Mouse (Mus musculus) liver, embryonic 14.5 days (tissue): ENCODE results near the gene Dnajc6. TPM values are rescaled to one million over a fixed set of nuclear protein-coding genes. Genes with fewer than 3 reads are reported as not detected.

ENCODE experiments used
- ATAC-seq: fragments of 200-750 bp; cut with Nextera tagmentation; 2 replicates; pipeline ENCODE4 v1.8.0; 2017; ENCODE audit warnings: moderate number of reproducible peaks, mild to moderate bottlenecking, moderate library complexity; ENCODE audit not compliant: insufficient read depth
- DNase-seq, 3 experiments: peaks; one replicate each; pipeline ENCODE4 v3.0.0-alpha.2; 2012 to 2013; ENCODE audit warnings: low read depth in 3 of 3, low spot score in 3 of 3
- H3K27ac ChIP-seq: fragments of 300-500 bp; sonication (generic); 2 replicates; pipeline ENCODE4 v1.5.1; 2014; ENCODE audit warnings: moderate library complexity, mild to moderate bottlenecking, control low read depth, inconsistent platforms
- H3K27me3 ChIP-seq: fragments of 300-500 bp; sonication (generic); 2 replicates; pipeline ENCODE4 v1.6.1; 2014; ENCODE audit warnings: mild to moderate bottlenecking, low read length, moderate library complexity; ENCODE audit not compliant: control insufficient read depth, insufficient read depth
- H3K36me3 ChIP-seq: fragments of 300-500 bp; sonication (generic); replicated peaks from 2 replicates; pipeline ENCODE4 v1.6.1; 2014; ENCODE audit warnings: low read depth; ENCODE audit not compliant: control insufficient read depth, insufficient read depth
- H3K4me1 ChIP-seq, 2 experiments: fragments of 200-500 bp in 1 of 2; fragments of 300-500 bp in 1 of 2; sonication (generic) in 1 of 2; replicated peaks; 2 replicates each; pipeline ENCODE4 v1.6.1; 2012 to 2014; ENCODE audit warnings: antibody characterized with exemption in 1 of 2, inconsistent platforms in 1 of 2, low read length in 1 of 2; ENCODE audit not compliant: control insufficient read depth in 2 of 2, insufficient read depth in 2 of 2
- H3K4me2 ChIP-seq: fragments of 300-500 bp; sonication (generic); 2 replicates; pipeline ENCODE4 v1.6.1; 2014; ENCODE audit warnings: low read depth, mild to moderate bottlenecking, control low read depth, moderate library complexity
- H3K4me3 ChIP-seq, 2 experiments: fragments of 200-500 bp in 1 of 2; fragments of 300-500 bp in 1 of 2; sonication (generic) in 1 of 2; 2 replicates each; pipeline ENCODE4 v1.5.1; 2012 to 2014; ENCODE audit warnings: low read depth in 2 of 2, low read length in 2 of 2, mild to moderate bottlenecking in 2 of 2, control low read depth in 1 of 2, inconsistent platforms in 1 of 2, moderate library complexity in 1 of 2; ENCODE audit not compliant: insufficient read depth in 1 of 2
- H3K9ac ChIP-seq: fragments of 300-500 bp; sonication (generic); replicated peaks from 2 replicates; pipeline ENCODE4 v1.6.1; 2014; ENCODE audit warnings: mild to moderate bottlenecking, control low read depth, moderate library complexity
- H3K9me3 ChIP-seq: fragments of 300-500 bp; sonication (generic); 2 replicates; pipeline ENCODE4 v1.6.1; 2016; ENCODE audit warnings: low read length, mixed read lengths; ENCODE audit not compliant: control insufficient read depth
- CTCF ChIP-seq: IDR thresholded peaks from 2 replicates; pipeline ENCODE4 v1.5.1; 2016; ENCODE audit warnings: antibody characterized with exemption, low read depth, control low read depth
- EP300 ChIP-seq: IDR thresholded peaks from 2 replicates; pipeline ENCODE4 v1.6.1; 2016; ENCODE audit warnings: antibody characterized with exemption, low read depth
- WGBS: fragments of 180-500 bp; shearing (Covaris S2); extraction: QIAGEN DNeasy Blood & Tissue Kit; methylation state at CpG from one replicate; pipeline ENCODE4 v1.1.7; 2014; ENCODE audit not compliant: insufficient replicate concordance; 5-methylcytosine and 5-hydroxymethylcytosine counted together
- polyA plus RNA-seq, 2 experiments: library from polyadenylated mRNA; depleted of rRNA in 1 of 2; stranded (reverse) in 1 of 2; unstranded in 1 of 2; fragments of >200 nt; fragmentation: Nextera tagmentation in 1 of 2; extraction: Ambion mirVana in 1 of 2; gene quantifications; 2 replicates each; pipeline versions ENCODE4 v1.2.1 to v1.2.3; 2012 to 2014

The Dnajc6 gene
- polyA plus RNA-seq, 2 experiments = 0.08 to 0.16 TPM

GRCm38 (mm10) chr4:101635596-101635995 lies 139.1 kb downstream of the Dnajc6 start:
- ATAC-seq (no peak), DNase-seq (no peak)
- TF ChIP-seq EP300 (no peak), CTCF (no peak)
- Histone ChIP-seq H3K9ac (no peak overlapping the region), H3K9me3 (no peaks in the 10 kb centered on the region), H3K4me3 (no peak overlapping the region), H3K36me3 (no peaks in the 10 kb centered on the region), H3K27me3 (no peaks in the 10 kb centered on the region), H3K27ac (no peak overlapping the region), H3K4me1 (no peaks in the 10 kb centered on the region), H3K4me2 (no peak overlapping the region)
- WGBS = 48% methylated on average over 2 of the region's 2 CpGs

- Histone ChIP-seq H3K4me3 (no peak overlapping the region), H3K36me3 (no peaks in the 10 kb centered on the region), H3K4me1 (no peaks in the 10 kb centered on the region), H3K9ac (no peak overlapping the region), H3K27ac (no peak overlapping the region), H3K27me3 (no peaks in the 10 kb centered on the region), H3K4me2 (no peak overlapping the region), H3K9me3 (no peaks in the 10 kb centered on the region)
- TF ChIP-seq EP300 (no peak), CTCF (no peak)
- DNase-seq (no peak), ATAC-seq (no peak)
- 66% methylated on average over 1 of the region's 1 CpGs for WGBS
Measured at GRCm38 (mm10) chr4:101637472-101637871, 141.0 kb downstream of the Dnajc6 start.

- Histone ChIP-seq H3K27me3 (no peaks in the 10 kb centered on the region), H3K9ac (no peak overlapping the region), H3K36me3 (no peaks in the 10 kb centered on the region), H3K4me3 (no peak overlapping the region), H3K4me1 (no peaks in the 10 kb centered on the region), H3K27ac (no peak overlapping the region), H3K4me2 (no peak overlapping the region), H3K9me3 (no peaks in the 10 kb centered on the region)
- DNase-seq (no peak), ATAC-seq (no peak)
- 66% methylated on average over 5 of the region's 5 CpGs for WGBS
- no peak for TF ChIP-seq CTCF
- no peak for TF ChIP-seq EP300
Measured at GRCm38 (mm10) chr4:101640631-101641030, 144.2 kb downstream of the Dnajc6 start.

GRCm38 (mm10) chr4:101642708-101643107 lies 146.3 kb downstream of the Dnajc6 start:
- Histone ChIP-seq H3K9me3 (no peaks in the 10 kb centered on the region), H3K4me1 (peaks cover 3 to 5% of the 10 kb centered on the region in 2 experiments; a peak in 1 of 4 replicates), H3K27ac (no peak overlapping the region), H3K36me3 (no peaks in the 10 kb centered on the region), H3K27me3 (no peaks in the 10 kb centered on the region), H3K4me2 (no peak overlapping the region), H3K4me3 (no peak overlapping the region), H3K9ac (no peak overlapping the region)
- DNase-seq (no peak), ATAC-seq (no peak)
- TF ChIP-seq CTCF (0 out of 2 replicates have a peak, but pooled peaks have one; percentile 6), EP300 (no peak)
- WGBS = 68% methylated on average over 6 of the region's 6 CpGs

- Histone ChIP-seq H3K4me1 (peaks cover 3 to 5% of the 10 kb centered on the region in 2 experiments; a peak in 1 of 4 replicates), H3K9ac (no peak overlapping the region), H3K36me3 (no peaks in the 10 kb centered on the region), H3K27me3 (no peaks in the 10 kb centered on the region), H3K27ac (no peak overlapping the region), H3K9me3 (no peaks in the 10 kb centered on the region), H3K4me2 (no peak overlapping the region), H3K4me3 (no peak overlapping the region)
- TF ChIP-seq CTCF (no peak), EP300 (no peak)
- DNase-seq (no peak), ATAC-seq (no peak)
- 57% methylated on average over 4 of the region's 4 CpGs for WGBS
Measured at GRCm38 (mm10) chr4:101643216-101643615, 146.8 kb downstream of the Dnajc6 start.
